Mouse (Mus musculus) neural tube, embryonic 11.5 days (tissue): ENCODE data around the gene Afdn. TPM values are rescaled to one million over a fixed set of nuclear protein-coding genes. Genes with fewer than 3 reads are reported as not detected.
"Not testable (repeated sequence)": the region's sequence is repeated elsewhere in the genome, so short reads cannot be mapped to it uniquely, and the experiment has no call there.

Experiments used
- ATAC-seq: fragments of 200-750 bp; cut with Nextera tagmentation; 2 replicates; pipeline ENCODE4 v1.8.0; 2017; ENCODE audit warnings: moderate number of reproducible peaks, mild to moderate bottlenecking, moderate TSS enrichment, moderate library complexity; ENCODE audit not compliant: insufficient read depth, low FRiP score, low TSS enrichment
- DNase-seq: peaks from one replicate; pipeline ENCODE4 v3.0.0-alpha.2; 2015; ENCODE audit warnings: low spot score
- H3K27ac ChIP-seq: fragments of 300-500 bp; sonication (generic); 2 replicates; pipeline ENCODE4 v1.5.1; 2014; ENCODE audit warnings: low read depth, mild to moderate bottlenecking, low read length
- H3K27me3 ChIP-seq: fragments of 300-500 bp; sonication (generic); 2 replicates; pipeline ENCODE4 v1.6.1; 2014; ENCODE audit warnings: mild to moderate bottlenecking, low read length, mixed read lengths; ENCODE audit not compliant: control insufficient read depth, insufficient read depth
- H3K36me3 ChIP-seq: fragments of 300-500 bp; sonication (generic); 2 replicates; pipeline ENCODE4 v1.6.1; 2014; ENCODE audit warnings: mild to moderate bottlenecking, low read length, moderate library complexity, mixed read lengths; ENCODE audit not compliant: control insufficient read depth, insufficient read depth
- H3K4me1 ChIP-seq: fragments of 300-500 bp; sonication (generic); 2 replicates; pipeline ENCODE4 v1.6.1; 2014; ENCODE audit warnings: low read length, mixed read lengths; ENCODE audit not compliant: control insufficient read depth, insufficient read depth
- H3K4me2 ChIP-seq: fragments of 300-500 bp; sonication (generic); 2 replicates; pipeline ENCODE4 v1.6.1; 2014; ENCODE audit warnings: low read depth, mild to moderate bottlenecking, moderate library complexity
- H3K4me3 ChIP-seq: fragments of 300-500 bp; sonication (generic); 2 replicates; pipeline ENCODE4 v1.5.1; 2014; ENCODE audit warnings: low read depth, low read length
- H3K9ac ChIP-seq: fragments of 300-500 bp; sonication (generic); 2 replicates; pipeline ENCODE4 v1.6.1; 2014; ENCODE audit warnings: mild to moderate bottlenecking, low read length
- H3K9me3 ChIP-seq: fragments of 300-500 bp; sonication (generic); 2 replicates; pipeline ENCODE4 v1.6.1; 2016; ENCODE audit warnings: low read length; ENCODE audit not compliant: control insufficient read depth
- WGBS: fragments of 180-500 bp; shearing (Covaris S2); extraction: QIAGEN DNeasy Blood & Tissue Kit; methylation state at CpG from one replicate; pipeline ENCODE4 v1.1.7; 2014; 5-methylcytosine and 5-hydroxymethylcytosine counted together
- polyA plus RNA-seq: library from polyadenylated mRNA; unstranded; fragments of >200 nt; fragmentation: Nextera tagmentation; extraction: Ambion mirVana; gene quantifications from 2 replicates; pipeline ENCODE4 v1.2.1, GENCODE M21; 2014

The Afdn gene
- polyA plus RNA-seq, 1 experiment from 2014 or later = 90.1 TPM

GRCm38 (mm10) chr17:13914531-13914930, 154.2 kb downstream of the Afdn start:
- Histone ChIP-seq H3K36me3 (no peaks in the 10 kb centered on the region), H3K9me3 (no peaks in the 10 kb centered on the region), H3K4me2 (no peak overlapping the region), H3K27ac (no peak overlapping the region), H3K9ac (no peak overlapping the region), H3K4me3 (no peak overlapping the region), H3K27me3 (no peaks in the 10 kb centered on the region), H3K4me1 (no peaks in the 10 kb centered on the region)
- ATAC-seq (no peak), DNase-seq (no peak)
- 55% methylated on average over 4 of the region's 4 CpGs for WGBS

- no peaks in the 10 kb centered on the region for H3K36me3 ChIP-seq
- no peak for DNase-seq
- 74% methylated on average over 2 of the region's 2 CpGs for WGBS
- H3K27ac ChIP-seq = no peak overlapping the region
- no peak overlapping the region for H3K9ac ChIP-seq
- ATAC-seq = no peak
- no peaks in the 10 kb centered on the region for H3K4me1 ChIP-seq
- H3K27me3 ChIP-seq = no peaks in the 10 kb centered on the region
- no peaks in the 10 kb centered on the region for H3K9me3 ChIP-seq
- H3K4me3 ChIP-seq = no peak overlapping the region
- no peak overlapping the region for H3K4me2 ChIP-seq
Observed at GRCm38 (mm10) chr17:13920771-13921170, 160.4 kb downstream of the Afdn start.

- Histone ChIP-seq H3K27me3 (no peaks in the 10 kb centered on the region), H3K9me3 (no peaks in the 10 kb centered on the region), H3K4me2 (no peak overlapping the region), H3K36me3 (no peaks in the 10 kb centered on the region), H3K4me1 (no peaks in the 10 kb centered on the region), H3K9ac (no peak overlapping the region), H3K27ac (no peak overlapping the region), H3K4me3 (no peak overlapping the region)
- DNase-seq = no peak
- ATAC-seq = no peak
- WGBS = 77% methylated on average over 2 of the region's 2 CpGs
Observed at GRCm38 (mm10) chr17:13923418-13923817, 163.1 kb downstream of the Afdn start.

GRCm38 (mm10) chr17:13924588-13924987, 164.2 kb downstream of the Afdn start:
- no peak overlapping the region for H3K4me3 ChIP-seq
- no peaks in the 10 kb centered on the region for H3K4me1 ChIP-seq
- H3K9ac ChIP-seq = no peak overlapping the region
- H3K9me3 ChIP-seq = no peaks in the 10 kb centered on the region
- H3K27ac ChIP-seq = no peak overlapping the region
- H3K4me2 ChIP-seq = no peak overlapping the region
- DNase-seq (no peak), ATAC-seq (no peak)
- H3K27me3 ChIP-seq = no peaks in the 10 kb centered on the region
- WGBS = 91% methylated on average over 2 of the region's 2 CpGs
- no peaks in the 10 kb centered on the region for H3K36me3 ChIP-seq

DNA sequence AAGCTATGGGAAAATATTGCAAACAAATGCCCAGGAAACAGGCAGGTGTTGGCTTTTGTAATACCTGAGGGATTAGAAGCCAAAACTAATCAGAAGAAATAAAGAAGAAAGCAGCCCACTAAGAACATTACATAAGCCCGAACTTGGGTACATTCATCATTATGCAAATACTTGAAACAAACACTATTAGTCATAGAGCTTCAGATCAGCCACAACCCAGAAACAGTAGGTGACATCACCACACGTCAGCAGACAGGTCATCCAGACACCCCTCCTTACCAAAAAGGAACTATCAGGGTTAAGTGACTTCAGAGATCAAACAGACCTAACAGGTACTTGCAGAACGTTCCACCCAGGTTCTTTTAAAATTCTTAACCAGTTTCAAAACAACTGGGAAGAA, 165.6 kb downstream of the Afdn start:
- 76% methylated on average over 3 of the region's 3 CpGs for WGBS
- DNase-seq (no peak), ATAC-seq (no peak)
- Histone ChIP-seq H3K36me3 (no peaks in the 10 kb centered on the region), H3K4me2 (no peak overlapping the region), H3K4me3 (no peak overlapping the region), H3K27ac (no peak overlapping the region), H3K9ac (no peak overlapping the region), H3K27me3 (no peaks in the 10 kb centered on the region), H3K4me1 (no peaks in the 10 kb centered on the region), H3K9me3 (no peaks in the 10 kb centered on the region)

DNA sequence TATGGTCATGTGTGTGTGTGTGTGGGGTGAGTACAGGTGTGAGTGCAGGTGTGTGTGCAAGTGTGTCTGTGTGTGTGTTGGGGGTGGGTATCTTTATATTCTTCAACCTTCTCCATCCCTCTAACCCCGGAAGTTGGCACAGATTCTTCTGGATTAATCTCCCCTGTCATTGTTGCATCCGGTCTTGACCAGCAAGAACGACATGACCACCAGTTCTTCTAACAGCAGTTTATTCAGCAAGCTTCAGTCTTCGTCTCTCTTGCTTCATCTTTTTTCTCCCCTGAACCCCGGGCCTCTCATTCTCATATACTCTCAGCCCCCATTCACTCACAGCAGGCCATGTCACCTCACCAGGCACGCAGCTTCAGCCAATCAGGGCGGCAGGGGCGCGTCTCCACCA, 170.1 kb downstream of the Afdn start:
- no peaks in the 10 kb centered on the region for H3K4me1 ChIP-seq
- no peak overlapping the region for H3K4me3 ChIP-seq
- H3K9ac ChIP-seq = no peak overlapping the region
- no peak for DNase-seq
- H3K9me3 ChIP-seq = no peaks in the 10 kb centered on the region
- H3K4me2 ChIP-seq = no peak overlapping the region
- no peak overlapping the region for H3K27ac ChIP-seq
- ATAC-seq = no peak
- 84% methylated on average over 9 of the region's 9 CpGs for WGBS
- no peaks in the 10 kb centered on the region for H3K27me3 ChIP-seq
- no peaks in the 10 kb centered on the region for H3K36me3 ChIP-seq

- not testable (repeated sequence) for H3K27me3 ChIP-seq, H3K36me3 ChIP-seq, ATAC-seq, H3K9ac ChIP-seq, H3K4me1 ChIP-seq, H3K4me3 ChIP-seq, H3K4me2 ChIP-seq, DNase-seq, H3K9me3 ChIP-seq, H3K27ac ChIP-seq
- WGBS = 100% methylated on average over 2 of the region's 2 CpGs
Observed at GRCm38 (mm10) chr17:13935364-13935763, 175.0 kb downstream of the Afdn start.

DNA sequence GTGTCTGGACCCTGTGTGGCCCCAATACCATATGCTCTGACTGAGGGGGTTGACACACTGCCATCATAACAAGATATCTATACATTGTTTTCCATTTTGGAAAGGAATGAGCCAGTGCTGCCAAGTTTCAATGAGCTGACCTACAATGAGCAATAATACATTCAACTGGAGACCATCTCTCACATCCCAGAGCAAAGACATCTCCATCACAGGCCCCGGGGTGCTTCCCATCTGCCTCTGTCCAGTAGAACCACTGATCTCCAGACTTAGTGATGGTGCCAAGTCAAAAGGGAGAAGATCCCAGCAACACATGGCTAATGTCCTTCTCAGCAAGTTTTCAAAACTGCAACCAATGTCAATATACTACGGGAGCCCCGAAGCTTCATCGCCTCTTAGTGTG, 177.4 kb downstream of the Afdn start:
- WGBS = 100% methylated on average over 4 of the region's 4 CpGs
- DNase-seq (no peak), ATAC-seq (no peak)
- H3K27me3 ChIP-seq = no peaks in the 10 kb centered on the region
- H3K9ac ChIP-seq = no peak overlapping the region
- H3K4me1 ChIP-seq = no peaks in the 10 kb centered on the region
- no peaks in the 10 kb centered on the region for H3K9me3 ChIP-seq
- no peak overlapping the region for H3K27ac ChIP-seq
- no peak overlapping the region for H3K4me3 ChIP-seq
- no peak overlapping the region for H3K4me2 ChIP-seq
- H3K36me3 ChIP-seq = no peaks in the 10 kb centered on the region

- Histone ChIP-seq H3K9ac (no peak overlapping the region), H3K4me3 (no peak overlapping the region), H3K27ac (no peak overlapping the region), H3K27me3 (no peaks in the 10 kb centered on the region), H3K4me2 (no peak overlapping the region), H3K9me3 (no peaks in the 10 kb centered on the region), H3K4me1 (no peaks in the 10 kb centered on the region), H3K36me3 (no peaks in the 10 kb centered on the region)
- 77% methylated on average over 3 of the region's 3 CpGs for WGBS
- ATAC-seq (no peak), DNase-seq (no peak)
Observed at GRCm38 (mm10) chr17:13938652-13939051, 178.3 kb downstream of the Afdn start.
